Mouse (Mus musculus) heart, embryonic 16.5 days (tissue): ENCODE measurements at regions not wholly inside any gene's neighbourhood (a gene's known extent, or its start where the extent isn't known, plus 50 kb on each side); places are given as distances from the start of the nearest gene placed in this dataset.

ENCODE experiments used
- ATAC-seq: fragments of 200-750 bp; cut with Nextera tagmentation; replicated peaks from 2 replicates; pipeline ENCODE4 v1.8.0; 2017; ENCODE audit warnings: moderate number of reproducible peaks; ENCODE audit not compliant: insufficient read depth, low FRiP score; ENCODE audit errors: extremely low read depth
- H3K27ac ChIP-seq: fragments of 300-500 bp; sonication (generic); 2 replicates; pipeline ENCODE4 v1.5.1; 2014; ENCODE audit warnings: mild to moderate bottlenecking, low read length, control low read depth, moderate library complexity
- H3K27me3 ChIP-seq: fragments of 300-500 bp; sonication (generic); 2 replicates; pipeline ENCODE4 v1.6.1; 2014; ENCODE audit warnings: low read length, mixed read lengths; ENCODE audit not compliant: control insufficient read depth, insufficient read depth
- H3K36me3 ChIP-seq: fragments of 300-500 bp; sonication (generic); 2 replicates; pipeline ENCODE4 v1.6.1; 2014; ENCODE audit not compliant: control insufficient read depth, insufficient read depth
- H3K4me1 ChIP-seq: fragments of 300-500 bp; sonication (generic); 2 replicates; pipeline ENCODE4 v1.6.1; 2014; ENCODE audit warnings: low read length, mixed read lengths; ENCODE audit not compliant: control insufficient read depth, insufficient read depth
- H3K4me2 ChIP-seq: fragments of 300-500 bp; sonication (generic); 2 replicates; pipeline ENCODE4 v1.6.1; 2014; ENCODE audit warnings: low read depth, mild to moderate bottlenecking, control low read depth, low read length
- H3K4me3 ChIP-seq: fragments of 300-500 bp; sonication (generic); 2 replicates; pipeline ENCODE4 v1.5.1; 2014; ENCODE audit warnings: mild to moderate bottlenecking, control low read depth, low read length
- H3K9ac ChIP-seq: fragments of 300-500 bp; sonication (generic); 2 replicates; pipeline ENCODE4 v1.6.1; 2014; ENCODE audit warnings: low read length, control low read depth
- H3K9me3 ChIP-seq: fragments of 300-500 bp; sonication (generic); replicated peaks from 2 replicates; pipeline ENCODE4 v1.6.1; 2016; ENCODE audit warnings: low read length; ENCODE audit not compliant: control insufficient read depth
- WGBS: fragments of 180-500 bp; shearing (Covaris S2); extraction: QIAGEN DNeasy Blood & Tissue Kit; methylation state at CpG from one replicate; pipeline ENCODE4 v1.1.7; 2014; 5-methylcytosine and 5-hydroxymethylcytosine counted together

- no peaks in the 10 kb centered on the region for H3K9me3 ChIP-seq
- no peaks in the 10 kb centered on the region for H3K36me3 ChIP-seq
- 87% methylated on average over 1 of the region's 1 CpGs for WGBS
- H3K4me3 ChIP-seq, result no peak overlapping the region
- H3K27me3 ChIP-seq, result no peaks in the 10 kb centered on the region
- no peak overlapping the region for H3K4me2 ChIP-seq
- no peak overlapping the region for H3K27ac ChIP-seq
- no peak overlapping the region for H3K9ac ChIP-seq
- no peak for ATAC-seq
- no peaks in the 10 kb centered on the region for H3K4me1 ChIP-seq
Observed at GRCm38 (mm10) chr3:136531604-136532003, 138.3 kb upstream of the Ppp3ca start.

DNA sequence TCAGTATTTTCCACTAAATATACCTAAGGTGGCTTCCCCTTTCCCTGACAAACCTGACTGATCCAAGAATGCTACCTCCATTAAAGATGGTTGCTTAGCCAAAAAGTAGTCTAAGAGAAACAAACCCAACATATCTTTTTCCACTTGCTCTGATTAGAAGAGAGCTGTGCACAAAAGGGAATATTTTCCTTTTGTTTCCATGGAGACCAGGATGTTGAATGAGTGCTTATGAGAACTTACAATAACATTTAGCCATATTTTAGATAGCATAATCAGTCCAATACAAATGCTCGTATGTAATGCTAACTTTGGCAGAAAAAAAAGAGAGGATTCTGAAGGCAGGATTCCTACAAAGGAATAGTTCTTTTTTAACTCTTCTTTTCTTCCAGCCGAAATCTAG lies 161.3 kb upstream of the Ppp3ca start:
- Histone ChIP-seq H3K9me3 (no peaks in the 10 kb centered on the region), H3K27ac (no peak overlapping the region), H3K4me1 (no peaks in the 10 kb centered on the region), H3K36me3 (no peaks in the 10 kb centered on the region), H3K4me2 (no peak overlapping the region), H3K4me3 (no peak overlapping the region), H3K9ac (no peak overlapping the region), H3K27me3 (no peaks in the 10 kb centered on the region)
- peak; percentile 55 for ATAC-seq
- WGBS, result 50% methylated on average over 2 of the region's 2 CpGs

DNA sequence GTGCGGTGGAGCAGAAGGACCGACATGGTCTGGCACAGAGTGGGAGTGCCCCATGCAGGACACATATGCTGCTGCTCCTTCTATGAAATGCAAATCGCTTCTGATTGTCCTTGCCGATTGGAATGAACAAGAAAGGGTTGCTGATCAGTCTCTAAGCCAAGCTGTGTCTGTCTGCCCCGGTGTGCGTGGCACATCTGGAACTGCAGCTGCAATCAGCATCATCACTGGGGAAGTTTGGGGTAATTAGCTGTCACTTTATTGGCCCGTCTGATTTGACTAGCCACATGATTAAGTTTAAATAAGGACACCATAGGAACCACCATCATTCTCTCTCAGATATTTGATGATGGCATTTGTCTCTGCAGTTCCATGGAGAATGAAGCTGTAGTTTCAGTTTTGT lies 162.9 kb upstream of the Ppp3ca start:
- no peak overlapping the region for H3K27ac ChIP-seq

DNA sequence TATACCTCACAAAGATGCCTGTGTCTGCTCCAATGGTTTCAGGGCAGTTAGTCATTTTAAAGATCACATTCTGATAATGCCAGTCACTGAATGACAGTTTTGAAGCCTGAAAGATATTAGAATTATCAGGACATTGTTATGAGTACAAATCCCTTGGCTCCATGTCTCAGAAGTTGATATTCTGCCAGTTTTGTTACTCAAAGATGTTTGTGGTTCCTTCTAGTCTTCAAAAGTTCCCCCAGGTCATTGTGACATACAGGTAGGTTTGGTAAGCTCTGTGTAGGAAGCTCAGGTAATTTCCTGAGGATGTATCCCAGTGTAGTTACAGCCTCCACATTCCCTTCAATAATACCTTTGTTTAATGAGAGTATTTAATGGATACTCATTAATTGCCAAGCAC lies 169.0 kb upstream of the Bank1 start:
- Histone ChIP-seq H3K9me3 (no peaks in the 10 kb centered on the region), H3K9ac (no peak overlapping the region), H3K4me2 (no peak overlapping the region), H3K4me3 (no peak overlapping the region), H3K4me1 (no peaks in the 10 kb centered on the region), H3K27me3 (no peaks in the 10 kb centered on the region), H3K27ac (no peak overlapping the region), H3K36me3 (no peaks in the 10 kb centered on the region)
- no peak for ATAC-seq

More for the DNA sequence above, 162.9 kb upstream of the Ppp3ca start:
- ATAC-seq, result no peak
- Histone ChIP-seq H3K4me1 (no peaks in the 10 kb centered on the region), H3K36me3 (no peaks in the 10 kb centered on the region), H3K4me2 (no peak overlapping the region), H3K27me3 (no peaks in the 10 kb centered on the region), H3K9ac (no peak overlapping the region), H3K9me3 (no peaks in the 10 kb centered on the region), H3K4me3 (no peak overlapping the region)
- 88% methylated on average over 7 of the region's 7 CpGs for WGBS

DNA sequence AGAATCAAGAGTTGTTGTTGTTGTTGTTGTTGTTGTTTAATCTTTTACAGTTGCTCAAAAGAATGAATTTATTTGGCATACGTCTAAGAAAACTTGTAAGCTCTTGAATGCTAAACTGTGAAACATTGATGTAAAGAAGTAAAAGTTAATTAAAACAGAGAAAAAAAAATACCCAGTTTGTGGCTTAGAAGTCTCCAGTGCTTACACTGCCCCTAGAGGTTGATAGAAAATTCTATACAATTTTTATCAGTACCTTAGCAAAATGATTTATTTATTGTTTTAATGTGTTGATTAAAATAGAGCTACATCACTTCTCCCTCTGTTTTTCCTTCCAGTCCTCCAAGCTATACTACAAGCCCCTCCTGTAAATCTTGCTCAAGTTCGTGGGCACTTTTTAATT lies 165.8 kb upstream of the Bank1 start:
- H3K4me2 ChIP-seq, result no peak overlapping the region
- no peak for ATAC-seq
- H3K27ac ChIP-seq, result no peak overlapping the region
- no peaks in the 10 kb centered on the region for H3K4me1 ChIP-seq
- H3K27me3 ChIP-seq, result no peaks in the 10 kb centered on the region
- no peak overlapping the region for H3K4me3 ChIP-seq
- WGBS, result 74% methylated on average over 2 of the region's 2 CpGs
- no peaks in the 10 kb centered on the region for H3K9me3 ChIP-seq
- H3K36me3 ChIP-seq, result no peaks in the 10 kb centered on the region
- H3K9ac ChIP-seq, result no peak overlapping the region

DNA sequence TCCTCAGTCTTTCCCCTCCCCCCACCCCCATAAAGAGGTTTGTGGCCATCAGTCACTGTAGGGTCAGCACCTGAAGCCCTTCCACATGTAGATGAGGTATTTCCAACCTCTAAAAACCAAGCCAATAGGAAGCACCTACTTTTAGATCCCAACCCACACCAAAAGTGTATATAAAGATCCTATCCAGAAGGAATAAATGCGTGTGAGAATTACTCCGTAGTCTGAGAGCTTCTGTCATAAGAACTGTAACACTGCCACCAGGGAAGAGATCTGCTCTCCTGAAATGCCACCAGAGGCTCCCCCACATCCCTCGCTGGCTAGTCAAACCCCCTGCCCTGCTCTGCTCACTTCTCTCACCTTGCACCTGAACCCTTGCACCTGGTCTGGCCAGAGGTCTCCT lies 145.8 kb upstream of the Bank1 start:
- no peaks in the 10 kb centered on the region for H3K27me3 ChIP-seq
- WGBS, result 87% methylated on average over 3 of the region's 3 CpGs
- no peaks in the 10 kb centered on the region for H3K36me3 ChIP-seq
- H3K9me3 ChIP-seq, result no peaks in the 10 kb centered on the region
- no peaks in the 10 kb centered on the region for H3K4me1 ChIP-seq
- H3K27ac ChIP-seq, result no peak overlapping the region
- ATAC-seq, result no peak
- no peak overlapping the region for H3K4me2 ChIP-seq
- H3K4me3 ChIP-seq, result no peak overlapping the region
- no peak overlapping the region for H3K9ac ChIP-seq

DNA sequence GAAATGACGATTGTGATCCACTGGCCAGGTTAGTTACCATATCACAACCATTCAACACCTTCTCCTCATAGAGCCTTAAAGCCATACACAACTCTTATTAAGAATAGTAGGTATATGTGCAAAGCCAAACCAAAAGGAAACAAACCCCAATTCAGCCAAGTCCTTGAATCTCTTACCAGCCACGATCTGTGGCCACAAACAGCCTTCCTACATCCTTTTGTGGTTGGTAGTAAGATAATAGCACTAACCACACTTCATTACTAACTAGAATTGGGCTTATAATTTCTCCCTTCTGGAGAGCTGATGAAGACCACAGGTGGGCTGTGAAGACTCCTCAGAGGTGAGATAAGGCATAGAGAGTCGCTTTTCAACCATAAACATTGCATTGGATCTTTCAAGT lies 136.9 kb upstream of the Bank1 start:
- no peak for ATAC-seq
- no peak overlapping the region for H3K9ac ChIP-seq
- no peak overlapping the region for H3K27ac ChIP-seq
- no peak overlapping the region for H3K4me2 ChIP-seq
- H3K4me3 ChIP-seq, result no peak overlapping the region
- no peaks in the 10 kb centered on the region for H3K36me3 ChIP-seq
- WGBS, result 65% methylated on average over 3 of the region's 3 CpGs
- no peaks in the 10 kb centered on the region for H3K4me1 ChIP-seq
- no peaks in the 10 kb centered on the region for H3K27me3 ChIP-seq
- H3K9me3 ChIP-seq, result no peaks in the 10 kb centered on the region

DNA sequence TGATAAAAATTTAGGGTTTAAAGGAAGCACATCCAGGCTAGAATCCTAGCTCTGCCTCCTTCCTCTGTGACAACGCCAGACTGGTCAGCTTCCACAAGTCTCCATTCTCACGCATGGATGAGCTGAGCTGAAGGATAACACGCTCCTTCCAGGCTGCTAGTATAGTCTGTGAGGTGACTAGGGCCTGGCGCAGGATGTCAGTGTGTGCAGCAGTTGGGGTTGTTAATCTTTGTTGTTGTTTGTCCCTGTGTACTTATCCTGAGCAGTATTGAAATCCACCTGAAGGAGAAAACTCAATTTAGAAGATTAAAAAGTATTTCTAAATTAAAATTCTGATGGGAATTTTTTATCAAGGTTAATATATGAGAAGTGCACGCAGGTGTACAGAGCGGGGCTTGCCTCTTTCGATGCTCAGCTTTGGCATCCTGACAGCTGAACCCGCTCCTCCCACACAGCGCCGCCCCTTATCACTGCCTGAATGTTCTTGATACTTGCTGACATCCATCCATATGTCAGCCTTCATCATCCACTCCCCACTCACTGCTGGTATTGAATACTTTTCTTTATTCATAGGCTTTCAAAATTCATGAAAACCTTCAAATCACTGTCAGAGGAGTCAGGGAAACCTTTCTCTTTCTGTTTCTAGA lies 130.7 kb upstream of the Bank1 start:
- Histone ChIP-seq H3K27ac (no peak overlapping the region), H3K9ac (no peak overlapping the region), H3K27me3 (no peaks in the 10 kb centered on the region), H3K4me2 (no peak overlapping the region), H3K36me3 (no peaks in the 10 kb centered on the region), H3K4me3 (no peak overlapping the region), H3K9me3 (no peaks in the 10 kb centered on the region), H3K4me1 (no peaks in the 10 kb centered on the region)
- ATAC-seq, result no peak
- WGBS, result 59% methylated on average over 10 of the region's 10 CpGs

- Histone ChIP-seq H3K4me3 (no peak overlapping the region), H3K27ac (no peak overlapping the region), H3K36me3 (no peaks in the 10 kb centered on the region), H3K27me3 (no peaks in the 10 kb centered on the region), H3K4me2 (no peak overlapping the region), H3K4me1 (no peaks in the 10 kb centered on the region), H3K9me3 (no peaks in the 10 kb centered on the region), H3K9ac (no peak overlapping the region)
- WGBS, result 80% methylated on average over 7 of the region's 7 CpGs
- ATAC-seq, result no peak
Observed at GRCm38 (mm10) chr3:136455651-136456470, 130.0 kb upstream of the Bank1 start.
